Mouse (Mus musculus) olfactory bulb, adult 2 months (tissue): ENCODE results near the gene Cfap70.

Experiments used
- CTCF ChIP-seq: fragments of 200-500 bp; IDR thresholded peaks from 2 replicates; pipeline ENCODE4 v1.5.1; 2012; ENCODE audit warnings: low read depth, mild to moderate bottlenecking, low read length, moderate library complexity; ENCODE audit not compliant: insufficient read depth
- POLR2A ChIP-seq: fragments of 200-500 bp; IDR thresholded peaks from 2 replicates; pipeline ENCODE4 v1.6.1; 2012; ENCODE audit warnings: mild to moderate bottlenecking, low read depth, low read length, moderate library complexity; ENCODE audit not compliant: insufficient read depth

DNA sequence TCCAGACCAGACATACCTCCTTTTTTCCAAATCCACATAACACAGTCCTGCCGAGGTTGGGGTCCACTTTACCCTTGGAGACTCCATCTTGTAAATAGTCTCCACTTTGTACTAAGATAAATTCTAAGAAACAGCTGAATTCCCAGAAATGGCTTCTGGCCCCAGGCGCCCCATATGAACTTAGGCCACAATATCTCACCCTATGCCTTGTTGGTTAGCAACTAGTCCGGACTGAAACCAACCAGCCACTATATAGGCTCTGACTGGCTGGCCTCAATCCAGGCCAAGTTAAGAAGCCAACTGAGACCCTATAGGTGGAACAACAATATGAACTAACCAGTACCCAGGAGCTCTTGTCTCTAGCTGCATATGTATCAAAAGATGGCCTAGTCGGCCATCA is 59.7 kb downstream of the Cfap70 start:
- TF ChIP-seq POLR2A: no peak
- TF ChIP-seq CTCF: no peak
